Mouse (Mus musculus): ENCODE results near the gene Mettl22. TPM values are rescaled to one million over a fixed set of nuclear protein-coding genes. Genes with fewer than 3 reads are reported as not detected.

Gene Mettl22
- 14.8 TPM for polyA plus RNA-seq (2017; shearing (Covaris generic))

DNA sequence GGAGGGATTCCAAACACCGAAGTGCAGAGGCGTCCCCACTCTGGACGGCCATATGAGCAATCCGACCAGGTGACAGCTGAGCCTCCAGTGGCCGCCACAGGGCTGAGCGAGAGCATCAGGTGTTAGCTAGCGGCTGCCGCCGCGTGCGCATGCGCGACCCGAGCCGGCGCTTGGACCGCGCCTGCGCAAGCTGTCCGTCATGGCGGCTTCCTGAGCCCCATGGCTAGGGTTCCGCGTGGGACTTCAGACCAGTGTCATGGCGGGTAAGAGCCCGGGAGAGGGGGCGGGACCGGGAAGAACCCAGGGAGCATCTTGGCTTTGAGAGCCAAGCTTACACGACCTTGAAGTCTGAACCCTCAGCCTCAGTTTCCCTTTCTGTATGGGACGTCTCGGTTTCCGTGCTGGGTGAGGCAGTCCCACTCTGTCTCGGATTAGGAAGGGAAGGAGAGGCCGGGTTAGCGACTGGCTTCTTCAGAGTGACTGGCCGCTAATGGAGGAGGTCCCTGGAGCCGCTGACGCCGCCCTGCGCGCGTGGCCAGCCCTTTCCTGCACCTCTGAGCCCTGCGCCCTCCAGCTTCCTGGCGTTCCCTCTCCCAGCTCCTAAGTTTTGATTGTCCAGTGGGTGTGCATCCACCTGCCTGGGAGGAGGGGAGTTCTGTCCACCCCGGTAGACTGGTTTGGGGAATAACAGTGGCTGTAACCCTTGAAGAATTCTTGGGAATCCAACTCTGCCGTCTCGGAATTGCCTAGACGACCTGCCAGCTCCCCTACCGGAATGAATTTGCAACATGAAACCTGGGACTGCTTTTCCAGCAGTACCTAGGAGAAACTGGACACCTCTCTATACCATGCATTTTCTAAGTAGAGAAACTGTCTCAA is at the start of gene Mettl22:
TSS of gene Mettl22 (plus strand) at position 186 of the 879 bp plus-strand sequence.

GRCm38 (mm10) chr16:8424971-8425330 is 45.6 kb upstream of the Mettl22 start, which contains the start of gene Tmem114:
Gene Tmem114 (minus strand): TSS chr16:8425136.

GRCm38 (mm10) chr16:8513236-8513906 is 42.8 kb downstream of the Mettl22 start, which contains the start of gene Abat:
Gene Abat (plus strand): TSS chr16:8513429.

Other genes with a start within 250 kb of the Mettl22 start
- not detected for gene Tmem114, start 45.7 kb upstream of the Mettl22 start, polyA plus RNA-seq (2017; shearing (Covaris generic))
- gene Abat, start 42.6 kb downstream of the Mettl22 start, polyA plus RNA-seq (2017; shearing (Covaris generic)) = 0.65 TPM
- gene Pmm2, start 166.9 kb downstream of the Mettl22 start, polyA plus RNA-seq (2017; shearing (Covaris generic)) = 83.3 TPM
- gene Tmem186, start 166.9 kb downstream of the Mettl22 start, polyA plus RNA-seq (2017; shearing (Covaris generic)) = 12.8 TPM
- 45.8 TPM for gene Carhsp1, start 201.4 kb downstream of the Mettl22 start, polyA plus RNA-seq (2017; shearing (Covaris generic))
- gene Gm5767, start 210.0 kb downstream of the Mettl22 start, polyA plus RNA-seq (2017; shearing (Covaris generic)) = not detected